Mouse (Mus musculus) heart, adult 2 months (tissue): Measurements from ENCODE around the gene Olfr1381.

Experiments
- CTCF ChIP-seq: fragments of 200-600 bp; IDR thresholded peaks from 2 replicates; pipeline ENCODE4 v1.8.1; 2022; ENCODE audit warnings: antibody characterized with exemption, mild to moderate bottlenecking, moderate library complexity
- POLR2A ChIP-seq: fragments of 200-500 bp; IDR thresholded peaks from 2 replicates; pipeline ENCODE4 v1.6.1; 2011; ENCODE audit warnings: mild to moderate bottlenecking, low read depth, low read length, control low read depth; ENCODE audit not compliant: insufficient read depth

DNA sequence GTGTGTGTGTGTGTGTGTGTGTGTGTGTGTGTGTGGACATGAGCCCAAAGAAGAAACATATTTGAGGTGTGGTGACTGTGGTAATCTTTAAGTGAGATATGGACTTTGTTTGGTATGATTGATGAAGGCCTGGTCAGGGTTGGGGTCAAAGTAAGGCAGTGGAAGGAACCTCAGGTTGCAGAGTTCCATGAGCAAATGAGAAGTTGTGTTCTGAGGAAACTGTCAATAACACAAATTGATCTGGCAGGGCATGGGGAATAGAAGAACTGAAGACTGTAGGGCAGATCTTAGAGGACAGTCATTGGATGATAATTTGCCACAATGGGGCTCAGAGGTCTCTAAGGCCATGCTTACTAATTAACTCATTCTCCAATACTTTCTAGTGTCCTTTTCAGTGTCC is 23.9 kb upstream of the Olfr1381 start, which contains the start of gene Olfr1383:
- TF ChIP-seq CTCF (no peak), POLR2A (no peak)
